Mouse (Mus musculus) layer of hippocampus, adult 8-10 months (tissue): Measurements from ENCODE around the gene Bcas1. TPM values are rescaled to one million over a fixed set of nuclear protein-coding genes. Genes with fewer than 3 reads are reported as not detected.
"Not testable (repeated sequence)": the region's sequence is repeated elsewhere in the genome, so short reads cannot be mapped to it uniquely, and the experiment has no call there.

Source experiments
- DNase-seq, 2 experiments: peaks; one replicate each; pipeline ENCODE4 v3.0.0; 2022; ENCODE audit warnings: low spot score in 2 of 2
- total RNA-seq, 4 experiments: library from RNA; stranded (reverse); gene quantifications; 2 replicates each; pipeline ENCODE4 v1.2.4; 2022

The Bcas1 gene
- total RNA-seq = 100 to 1,000 TPM in 1 of 4 experiments, 10 to 100 TPM in 3; 80.7 to 107 (median 88.1) TPM

GRCm38 (mm10) chr2:170427704-170428103, at the start of gene Bcas1:
Gene Bcas1 (minus strand): TSS chr2:170427845.
- no peak for DNase-seq

GRCm38 (mm10) chr2:170476643-170477042, 49.0 kb upstream of the Bcas1 start:
- no peak for DNase-seq

- no peak for DNase-seq
These were observed 48.6 kb upstream of the Bcas1 start for GRCm38 (mm10) chr2:170476215-170476614.

- DNase-seq = no peak
These were observed 47.5 kb upstream of the Bcas1 start for GRCm38 (mm10) chr2:170475164-170475563.

GRCm38 (mm10) chr2:170474125-170474524, 46.5 kb upstream of the Bcas1 start:
- DNase-seq = no peak

- no peak for DNase-seq
These were observed 42.9 kb upstream of the Bcas1 start for GRCm38 (mm10) chr2:170470591-170470990.

- DNase-seq = peak; percentile 37 to 57
These were observed 42.1 kb upstream of the Bcas1 start for GRCm38 (mm10) chr2:170469616-170470308.

GRCm38 (mm10) chr2:170468009-170468408, 40.4 kb upstream of the Bcas1 start:
- DNase-seq = no peak

- DNase-seq = no peak
These were observed 37.2 kb upstream of the Bcas1 start for GRCm38 (mm10) chr2:170464817-170465216.

- no peak for DNase-seq
These were observed 34.0 kb upstream of the Bcas1 start for GRCm38 (mm10) chr2:170461652-170462051.

GRCm38 (mm10) chr2:170459805-170460204, 32.2 kb upstream of the Bcas1 start:
- no peak for DNase-seq

- no peak for DNase-seq
These were observed 31.5 kb upstream of the Bcas1 start for GRCm38 (mm10) chr2:170459183-170459582.

- DNase-seq = not testable (repeated sequence)
These were observed 26.2 kb upstream of the Bcas1 start for GRCm38 (mm10) chr2:170453809-170454208.

- peak; percentile 37 to 73 for DNase-seq
These were observed 23.3 kb upstream of the Bcas1 start for GRCm38 (mm10) chr2:170450933-170451332.

- DNase-seq = peak; percentile 4 to 17
These were observed 20.0 kb upstream of the Bcas1 start for GRCm38 (mm10) chr2:170447651-170448050.

GRCm38 (mm10) chr2:170446843-170447383, 19.3 kb upstream of the Bcas1 start:
- DNase-seq = no peak

GRCm38 (mm10) chr2:170445861-170446260, 18.2 kb upstream of the Bcas1 start:
- DNase-seq = no peak

- peak in 1 of 2 experiments; percentile 6 for DNase-seq
These were observed 14.9 kb upstream of the Bcas1 start for GRCm38 (mm10) chr2:170442535-170442934.

- DNase-seq = no peak
These were observed 11.1 kb upstream of the Bcas1 start for GRCm38 (mm10) chr2:170438782-170439181.

GRCm38 (mm10) chr2:170436204-170436603, 8.6 kb upstream of the Bcas1 start:
- DNase-seq = no peak

- DNase-seq = no peak
These were observed 4.5 kb upstream of the Bcas1 start for GRCm38 (mm10) chr2:170432152-170432551.

- no peak for DNase-seq
These were observed 1.3 kb upstream of the Bcas1 start for GRCm38 (mm10) chr2:170428966-170429365.

GRCm38 (mm10) chr2:170424131-170424530, 3.5 kb downstream of the Bcas1 start:
- no peak for DNase-seq
